Mouse (Mus musculus) T-helper 17 cell (primary cell): ENCODE measurements around the gene Gart.

ENCODE experiments used
- in situ Hi-C, 2 experiments: fragments of 300-600 bp; cut with MboI, MseI; formaldehyde crosslinking; loops; 1 replicate in 1 of 2; 2 replicates in 1 of 2; pipeline ENCODE4 v1.15.1; 2025; ENCODE audit warnings: high pct_unique_total_duplicates in 2 of 2

Gene Gart

DNA sequence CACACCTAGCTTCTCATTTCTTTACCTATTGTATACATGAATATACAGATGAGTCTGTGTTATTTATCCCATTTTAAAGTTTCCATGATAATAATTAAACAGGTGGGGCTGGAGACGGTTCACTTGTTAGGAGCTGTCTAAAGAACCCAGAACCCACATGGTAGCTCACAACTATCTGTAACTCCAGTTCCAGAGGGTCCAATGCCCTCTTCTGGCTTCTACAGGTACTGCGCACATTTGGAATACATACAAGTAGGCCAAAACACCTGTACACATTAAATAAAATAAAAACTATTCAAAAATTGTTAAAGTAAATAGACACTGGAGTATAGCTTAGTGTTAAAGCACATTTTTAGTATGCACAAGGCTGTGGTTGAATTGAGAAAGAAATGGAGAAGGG, 64.4 kb downstream of the Gart start:
- in situ Hi-C loops, result loop anchor here (5.0 kb wide), 1 partner anchor 70 kb away; no protein-coding TSS in a partner anchor

- in situ Hi-C loops, result no loop called here
Measured at GRCm38 (mm10) chr16:91578980-91579720, 67.6 kb downstream of the Gart start.

DNA sequence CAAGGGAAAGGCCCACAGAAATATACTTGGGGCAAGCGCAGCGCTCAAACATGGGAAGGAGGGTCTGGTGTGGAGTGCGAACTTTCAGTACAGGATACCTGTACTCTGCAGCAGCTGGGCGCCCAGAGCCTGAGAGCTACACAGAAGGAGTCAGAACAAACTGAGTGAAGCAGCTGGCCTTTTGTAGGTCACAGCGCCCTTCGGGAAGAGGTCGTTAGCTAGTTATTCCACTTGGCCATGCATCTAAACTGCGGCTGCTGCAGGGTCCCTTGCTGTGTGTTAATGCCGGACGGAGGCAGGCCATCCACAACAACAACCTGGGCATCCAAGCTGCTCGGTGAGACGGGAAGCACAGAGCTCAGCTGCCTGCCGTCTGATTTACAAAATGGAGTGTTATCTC, 71.6 kb downstream of the Gart start:
- in situ Hi-C loops, result no loop called here
